Mouse (Mus musculus) heart, postnatal 14 days (tissue): Measurements from ENCODE around the gene Nudt8. TPM values are rescaled to one million over a fixed set of nuclear protein-coding genes. Genes with fewer than 3 reads are reported as not detected.

Source experiments
- DNase-seq, 2 experiments: peaks; one replicate each; pipeline ENCODE4 v3.0.0; 2021 to 2022
- intact Hi-C: fragments of 180-260 bp; cut with DNase I; formaldehyde crosslinking; loops from one replicate; pipeline ENCODE4 v1.15.1; 2025
- total RNA-seq, 2 experiments: library from RNA; stranded (reverse); gene quantifications; 2 replicates each; pipeline ENCODE4 v1.2.3; 2021

The Nudt8 gene
- total RNA-seq, 2 experiments from 2014 or later = 66.8 to 69.4 TPM

GRCm38 (mm10) chr19:3983527-3984200 lies 16.7 kb upstream of the Nudt8 start:
- DNase-seq = no peak
- intact Hi-C loops = loop anchor here (5.0 kb wide), 3 partner anchors 96 to 256 kb away; partner anchors contain the start of gene Kmt5b

GRCm38 (mm10) chr19:3985261-3985681 lies 15.1 kb upstream of the Nudt8 start:
- peak; percentile 45 to 60 for DNase-seq
- intact Hi-C loops = no loop called here

- intact Hi-C loops = no loop called here
- DNase-seq = peak; percentile 88 to 91
These were observed 14.0 kb upstream of the Nudt8 start, which contains the start of gene Acy3 for GRCm38 (mm10) chr19:3986334-3986733. TSS of gene Acy3 (plus strand) at chr19:3986570.

GRCm38 (mm10) chr19:3988066-3988465 lies 12.3 kb upstream of the Nudt8 start:
- intact Hi-C loops = no loop called here
- DNase-seq = no peak

- no peak for DNase-seq
- intact Hi-C loops = no loop called here
These were observed 11.6 kb upstream of the Nudt8 start for GRCm38 (mm10) chr19:3988750-3989149.

GRCm38 (mm10) chr19:3990804-3991203 lies 9.6 kb upstream of the Nudt8 start:
- intact Hi-C loops = no loop called here
- DNase-seq = no peak

- DNase-seq = no peak
- intact Hi-C loops = no loop called here
These were observed 8.8 kb upstream of the Nudt8 start for GRCm38 (mm10) chr19:3991562-3991961.

- intact Hi-C loops = no loop called here
- no peak for DNase-seq
These were observed 8.4 kb upstream of the Nudt8 start for GRCm38 (mm10) chr19:3991966-3992365.

GRCm38 (mm10) chr19:3992416-3992815 lies 8.0 kb upstream of the Nudt8 start, which contains the start of gene Tbx10:
TSS of gene Tbx10 (plus strand) at chr19:3992752.
- DNase-seq = no peak
- intact Hi-C loops = no loop called here

GRCm38 (mm10) chr19:3994932-3995331 lies 5.4 kb upstream of the Nudt8 start:
- intact Hi-C loops = no loop called here
- DNase-seq = no peak

GRCm38 (mm10) chr19:3995505-3995904 lies 4.9 kb upstream of the Nudt8 start:
- DNase-seq = no peak
- intact Hi-C loops = no loop called here

- no peak for DNase-seq
- intact Hi-C loops = no loop called here
These were observed 4.3 kb upstream of the Nudt8 start for GRCm38 (mm10) chr19:3996106-3996505.

GRCm38 (mm10) chr19:3996747-3997146 lies 3.6 kb upstream of the Nudt8 start:
- intact Hi-C loops = no loop called here
- DNase-seq = no peak

GRCm38 (mm10) chr19:3997231-3997630 lies 3.1 kb upstream of the Nudt8 start:
- DNase-seq = no peak
- intact Hi-C loops = no loop called here

GRCm38 (mm10) chr19:3998335-3998734 lies 2.0 kb upstream of the Nudt8 start:
- DNase-seq = no peak
- intact Hi-C loops = no loop called here

- no peak for DNase-seq
- intact Hi-C loops = no loop called here
These were observed 1.2 kb upstream of the Nudt8 start for GRCm38 (mm10) chr19:3999121-3999730.

GRCm38 (mm10) chr19:4000949-4001525 lies 657 bp downstream of the Nudt8 start:
- intact Hi-C loops = no loop called here
- DNase-seq = no peak

GRCm38 (mm10) chr19:4001752-4002151 lies 1.4 kb downstream of the Nudt8 start:
- DNase-seq = no peak
- intact Hi-C loops = no loop called here

- no peak for DNase-seq
- intact Hi-C loops = no loop called here
These were observed 2.7 kb downstream of the Nudt8 start, which contains the start of gene Doc2g for GRCm38 (mm10) chr19:4003112-4003511. TSS of gene Doc2g (plus strand) at chr19:4003313.

GRCm38 (mm10) chr19:4003641-4004040 lies 3.3 kb downstream of the Nudt8 start:
- no peak for DNase-seq
- intact Hi-C loops = no loop called here

- no peak for DNase-seq
- intact Hi-C loops = no loop called here
These were observed 4.0 kb downstream of the Nudt8 start for GRCm38 (mm10) chr19:4004331-4004730.

GRCm38 (mm10) chr19:4005091-4005490 lies 4.7 kb downstream of the Nudt8 start:
- intact Hi-C loops = no loop called here
- DNase-seq = no peak
